Mouse (Mus musculus) gastrocnemius, postnatal 4 days (tissue): ENCODE measurements around the gene Rgl2. TPM values are rescaled to one million over a fixed set of nuclear protein-coding genes. Genes with fewer than 3 reads are reported as not detected.
"Not testable (repeated sequence)": the region's sequence is repeated elsewhere in the genome, so short reads cannot be mapped to it uniquely, and the experiment has no call there.

Experiments
- DNase-seq, 2 experiments: peaks; one replicate each; pipeline ENCODE4 v3.0.0; 2021 to 2022; ENCODE audit warnings: low spot score in 2 of 2, mixed read lengths in 2 of 2
- microRNA-seq: library from miRNA; unstranded; fragments of <30 nt; microRNA quantifications from one replicate; pipeline ENCODE4 v1.2.0, GENCODE M21; 2021
- total RNA-seq, 2 experiments: library from RNA; stranded (reverse); gene quantifications; 2 replicates each; pipeline ENCODE4 v1.2.3; 2021

Rgl2 gene
- total RNA-seq, 2 experiments from 2014 or later = 43.2 to 48.4 TPM

DNA sequence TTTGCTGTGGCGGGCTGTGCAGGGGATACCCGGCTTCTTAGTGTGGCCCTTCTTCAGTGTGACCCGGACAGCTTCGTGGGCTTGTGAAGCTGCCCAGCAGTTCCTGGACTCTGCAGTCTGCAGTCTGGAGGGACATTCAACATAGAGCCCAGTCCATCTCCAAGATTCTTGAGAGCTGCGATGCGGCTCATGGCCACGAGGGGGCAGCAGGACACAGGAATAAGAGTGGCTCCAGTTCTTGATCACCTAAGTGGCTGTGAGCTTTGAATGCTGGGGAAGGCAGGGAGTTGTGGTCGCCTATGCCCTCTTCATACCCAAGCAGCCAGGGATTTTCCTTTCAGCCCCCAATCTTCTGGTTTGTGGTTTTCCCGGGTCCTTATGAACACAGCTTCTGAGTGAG, 39.1 kb downstream of the Rgl2 start:
- peak in 1 of 2 experiments; percentile 72 for DNase-seq

- no peak for DNase-seq
Measured at GRCm38 (mm10) chr17:33968927-33969326, 39.6 kb downstream of the Rgl2 start.

- DNase-seq = no peak
Measured at GRCm38 (mm10) chr17:33969394-33969793, 40.1 kb downstream of the Rgl2 start.

DNA sequence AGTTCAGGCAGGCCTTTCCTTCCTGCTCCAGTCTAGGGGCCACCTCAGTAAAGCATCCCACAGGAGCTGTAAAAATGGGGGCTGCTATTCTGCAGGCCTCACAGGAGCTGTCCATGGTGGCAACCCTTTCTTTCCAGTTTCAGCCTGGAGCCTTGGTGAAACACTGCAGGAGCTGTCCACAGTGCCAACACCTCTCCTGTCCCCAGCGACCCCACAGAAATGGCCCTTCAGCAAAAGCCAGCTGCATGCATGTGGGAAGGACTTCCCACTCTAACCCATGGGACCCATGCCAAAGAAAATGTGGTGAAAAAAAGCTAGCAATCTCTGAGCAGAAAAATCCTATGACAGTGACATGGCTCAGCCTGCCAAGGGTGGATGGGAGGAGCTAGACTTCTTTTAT, 43.3 kb downstream of the Rgl2 start:
- no peak for DNase-seq

DNA sequence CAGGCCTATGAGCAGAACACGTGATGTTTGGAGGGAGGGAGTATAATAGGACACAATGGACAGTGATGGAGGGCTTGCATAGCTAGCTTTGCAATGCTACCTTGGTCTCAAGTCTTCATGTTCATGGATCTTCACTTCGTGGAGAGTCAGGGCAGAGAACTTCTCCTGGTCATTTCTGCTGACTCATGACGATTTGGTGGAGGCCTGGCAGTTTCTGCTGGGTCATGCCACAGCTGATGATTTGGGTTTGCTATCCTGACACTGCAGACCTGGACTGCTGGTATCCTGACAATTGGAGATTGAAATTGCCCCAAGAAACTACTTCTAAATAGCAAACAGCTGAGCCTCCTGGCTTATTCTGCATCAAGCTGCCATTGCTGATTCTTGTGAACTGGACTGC, 44.2 kb downstream of the Rgl2 start:
- DNase-seq = no peak

DNA sequence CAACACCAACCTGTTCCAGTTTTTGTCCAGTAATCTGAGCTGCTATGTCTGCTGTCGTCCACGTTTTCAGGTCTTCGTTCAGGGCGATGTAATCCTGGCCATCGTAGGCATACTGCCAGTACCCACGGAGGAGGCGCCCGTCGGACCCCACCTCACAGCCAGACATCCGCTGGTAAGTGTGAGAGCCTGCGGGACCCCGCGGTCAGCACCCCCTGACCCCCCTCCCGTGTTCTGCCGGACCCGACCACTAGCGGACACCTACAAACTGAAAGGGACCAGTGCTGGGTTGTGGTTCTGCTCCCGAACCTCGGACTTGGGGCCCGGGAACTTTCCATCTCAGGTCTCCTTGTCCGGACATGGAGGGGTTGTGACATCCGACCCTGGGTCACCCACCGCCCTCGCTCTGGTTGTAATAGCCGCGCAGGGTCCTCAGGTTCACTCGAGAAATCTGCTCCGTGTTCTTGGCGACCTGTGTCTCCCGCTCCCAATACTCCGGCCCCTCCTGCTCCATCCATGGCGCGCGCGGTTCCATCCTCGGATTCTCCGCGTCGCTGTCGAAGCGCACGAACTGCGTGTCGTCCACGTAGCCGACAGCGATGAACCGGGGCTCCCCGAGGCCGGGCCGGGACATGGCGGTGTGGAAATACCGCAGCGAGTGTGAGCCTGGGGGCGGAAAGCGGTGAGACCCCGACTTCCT, 48.7 kb downstream of the Rgl2 start:
- no peak for DNase-seq

DNA sequence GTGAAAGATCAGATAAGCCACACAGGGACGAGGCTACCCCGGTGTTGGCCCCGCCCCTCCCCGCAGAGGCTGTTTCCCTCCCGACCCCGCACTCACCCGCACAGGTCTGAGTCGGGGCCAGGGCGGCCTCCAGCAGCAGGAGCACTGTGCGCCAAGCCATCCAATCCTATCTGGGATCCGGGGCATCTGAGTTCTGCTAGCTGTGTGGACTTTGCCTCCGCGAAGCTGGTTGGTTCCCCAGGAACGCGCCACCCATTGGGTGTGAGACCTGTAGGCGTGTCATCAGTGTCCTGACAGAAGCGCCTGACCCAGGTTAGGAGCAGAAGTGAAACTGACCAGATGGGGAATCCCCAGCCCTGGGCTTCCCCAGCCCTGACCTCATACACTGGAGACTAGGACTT, 49.3 kb downstream of the Rgl2 start:
- peak in 1 of 2 experiments; percentile 55 for DNase-seq

GRCm38 (mm10) chr17:33979512-33980050, 50.2 kb downstream of the Rgl2 start:
- DNase-seq = no peak

GRCm38 (mm10) chr17:33980181-33981035, 51.1 kb downstream of the Rgl2 start:
- no peak for DNase-seq

- DNase-seq = peak; percentile 46 to 81
Measured at GRCm38 (mm10) chr17:33981192-33981909, 52.0 kb downstream of the Rgl2 start.

DNA sequence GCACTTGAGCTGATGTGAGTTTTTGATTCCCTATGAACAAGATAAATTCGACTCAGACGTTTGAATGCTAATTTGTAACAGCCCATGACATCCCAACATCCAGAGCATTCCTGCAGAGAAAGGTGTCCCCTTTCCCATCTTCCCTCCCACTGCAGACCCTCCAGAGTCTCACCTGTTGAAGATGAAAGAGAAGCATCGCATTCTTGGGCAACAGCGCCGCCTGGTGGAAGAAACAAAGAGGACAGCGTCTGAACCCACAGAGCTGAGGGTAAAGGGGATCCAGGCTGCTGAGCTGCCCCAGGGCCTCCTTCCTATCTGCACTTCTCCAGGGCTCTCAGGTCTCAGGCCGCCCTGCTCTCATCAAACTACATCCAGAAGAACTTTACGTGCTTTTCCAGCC, 52.8 kb downstream of the Rgl2 start:
- DNase-seq = not testable (repeated sequence)

Small RNA genes within 50 kb of the gene (microRNA-seq; reads per million reads assigned to microRNA genes)
- not detected for gene Gm27740

Other genes starting within 250 kb of the Rgl2 start
- 100 to 1,000 TPM; 145 to 171 TPM for gene Hnrnpm, start 242.7 kb upstream of the Rgl2 start, total RNA-seq
- gene March2, start 210.9 kb upstream of the Rgl2 start, total RNA-seq = 10 to 100 TPM; 67.5 to 67.8 TPM
- 100 to 1,000 TPM; 194 to 218 TPM for gene Rab11b, start 169.0 kb upstream of the Rgl2 start, total RNA-seq
- gene Angptl4, start 147.7 kb upstream of the Rgl2 start, total RNA-seq = 10 to 100 TPM; 22.5 to 43.8 TPM
- gene Kank3, start 119.0 kb upstream of the Rgl2 start, total RNA-seq = 10 to 100 TPM; 31.6 to 33.4 TPM
- gene Rps28, start 105.0 kb upstream of the Rgl2 start, total RNA-seq = 1,000 to 10,000 TPM; 1,603 to 1,661 TPM
- gene Ndufa7, start 105.0 kb upstream of the Rgl2 start, total RNA-seq = 100 to 1,000 TPM; 292 to 312 TPM
- 10 to 100 TPM; 14.1 to 16.5 TPM for gene Cd320, start 86.5 kb upstream of the Rgl2 start, total RNA-seq
- gene Gm7029, start 55.7 kb upstream of the Rgl2 start, total RNA-seq = not detected
- gene Kifc1, start 38.9 kb upstream of the Rgl2 start, total RNA-seq = 10 to 100 TPM; 16.5 to 18.9 TPM
- not detected for gene Platr17, start 24.4 kb upstream of the Rgl2 start, total RNA-seq
- 10 to 100 TPM; 21.9 to 24.9 TPM for gene Daxx, start 20.1 kb upstream of the Rgl2 start, total RNA-seq
- 10 to 100 TPM; 43.2 to 43.9 TPM for gene Tapbp, start 13.6 kb upstream of the Rgl2 start, total RNA-seq
- gene Zbtb22, start 13.6 kb upstream of the Rgl2 start, total RNA-seq = 10 to 100 TPM; 24.9 to 26.8 TPM
- gene Pfdn6, start 10.8 kb downstream of the Rgl2 start, total RNA-seq = 10 to 100 TPM; 73.2 to 74.5 TPM
- gene Wdr46, start 11.1 kb downstream of the Rgl2 start, total RNA-seq = 10 to 100 TPM; 18.8 to 20.0 TPM
- 1 to 10 TPM; 3.8 to 4.5 TPM for gene B3galt4, start 21.9 kb downstream of the Rgl2 start, total RNA-seq
- gene Vps52, start 26.3 kb downstream of the Rgl2 start, total RNA-seq = 10 to 100 TPM; 37.4 to 38.6 TPM
- gene Rps18, start 26.5 kb downstream of the Rgl2 start, total RNA-seq = 100 to 1,000 TPM; 863 to 945 TPM
- gene H2-K1, start 70.8 kb downstream of the Rgl2 start, total RNA-seq = 10 to 100 TPM; 38.8 to 51.5 TPM
- 10 to 100 TPM; 19.3 to 20.9 TPM for gene Ring1, start 95.1 kb downstream of the Rgl2 start, total RNA-seq
- gene H2-Ke6, start 98.5 kb downstream of the Rgl2 start, total RNA-seq = 10 to 100 TPM; 60.4 to 61.7 TPM
- 100 to 1,000 TPM in 1 of 2 experiments, 10 to 100 TPM in 1; 98.5 to 107 TPM for gene Slc39a7, start 102.1 kb downstream of the Rgl2 start, total RNA-seq
- gene Rxrb, start 102.3 kb downstream of the Rgl2 start, total RNA-seq = 10 to 100 TPM; 43.6 to 49.4 TPM
- gene Col11a2, start 109.9 kb downstream of the Rgl2 start, total RNA-seq = 10 to 100 TPM; 45.4 to 77.3 TPM
- gene H2-Oa, start 162.8 kb downstream of the Rgl2 start, total RNA-seq = not detected
- 1 to 10 TPM; 7.6 to 8.7 TPM for gene H2-DMa, start 190.0 kb downstream of the Rgl2 start, total RNA-seq
- gene Brd2, start 193.1 kb downstream of the Rgl2 start, total RNA-seq = 100 to 1,000 TPM; 125 to 136 TPM
- gene H2-DMb2, start 213.8 kb downstream of the Rgl2 start, total RNA-seq = under 1 TPM; 0.36 to 0.37 TPM
- 1 to 10 TPM in 1 of 2 experiments, under 1 TPM in 1; 0.70 to 1.4 TPM for gene H2-DMb1, start 223.5 kb downstream of the Rgl2 start, total RNA-seq